Mouse (Mus musculus) fat pad, adult 2 months (tissue): ENCODE measurements around the gene Ajap1.

Experiments used
- DNase-seq: peaks from one replicate; pipeline ENCODE4 v3.0.0-alpha.2; 2011; ENCODE audit warnings: low read depth, low spot score; ENCODE audit errors: extremely low read depth

Gene Ajap1

DNA sequence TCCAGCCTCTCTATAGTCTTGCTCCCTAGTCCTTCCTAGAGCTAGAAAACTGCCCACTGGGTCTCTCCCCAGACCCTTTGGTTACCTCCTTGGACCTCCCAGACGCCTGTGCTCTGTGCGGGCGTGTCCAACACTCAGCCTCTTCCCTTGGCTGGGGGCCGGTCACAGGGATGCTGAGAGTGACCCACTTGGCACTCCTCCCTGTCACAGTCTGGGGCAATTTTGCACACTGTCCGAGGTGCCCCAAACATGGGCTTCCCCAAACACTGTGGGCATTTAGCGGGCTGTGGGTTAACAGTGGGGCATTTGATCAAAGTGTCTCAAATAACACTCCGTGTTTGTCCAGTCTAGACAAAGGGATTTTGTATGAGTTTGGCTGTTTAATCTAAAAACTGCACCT lies 29.1 kb downstream of the Ajap1 start:
- DNase-seq, result no peak

DNA sequence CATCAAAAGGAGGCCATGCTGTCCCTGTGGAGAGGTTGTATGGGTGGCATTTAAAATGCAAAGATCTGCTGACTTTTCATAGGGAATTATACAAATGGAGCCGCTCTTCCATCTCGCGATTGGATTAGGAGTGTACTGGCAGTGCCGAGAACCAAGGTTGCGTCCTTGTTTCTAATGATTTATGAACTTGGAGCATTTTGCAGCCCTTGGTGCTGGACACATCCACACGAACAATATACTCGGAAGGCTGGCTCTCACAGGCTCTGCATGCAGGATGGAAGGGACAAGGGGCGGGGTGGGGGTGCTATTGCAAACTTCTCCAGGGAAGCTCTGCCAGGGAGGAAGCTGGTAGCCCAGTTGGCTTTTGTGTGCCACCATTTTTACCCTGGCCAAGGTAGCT lies 31.1 kb downstream of the Ajap1 start:
- DNase-seq, result no peak

DNA sequence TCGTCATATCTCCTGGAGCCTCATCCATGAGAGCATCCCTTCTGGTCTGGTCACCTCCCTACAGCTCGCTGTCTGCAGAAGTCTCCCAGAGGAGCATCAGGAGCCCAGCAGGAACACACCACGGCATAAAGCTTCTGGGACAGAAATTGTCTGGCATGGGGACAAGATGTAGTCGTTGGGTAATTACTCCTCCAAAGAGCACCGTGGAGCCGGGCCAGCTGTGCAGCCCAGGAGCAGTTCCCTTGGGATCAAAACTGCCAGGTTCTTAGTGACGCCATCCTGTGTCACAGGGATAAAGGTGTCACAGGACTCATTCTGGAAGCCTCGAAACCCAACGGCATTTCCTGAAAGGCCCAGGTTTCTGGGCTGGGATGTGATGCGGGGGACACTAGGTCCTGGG lies 40.1 kb downstream of the Ajap1 start:
- no peak for DNase-seq

DNA sequence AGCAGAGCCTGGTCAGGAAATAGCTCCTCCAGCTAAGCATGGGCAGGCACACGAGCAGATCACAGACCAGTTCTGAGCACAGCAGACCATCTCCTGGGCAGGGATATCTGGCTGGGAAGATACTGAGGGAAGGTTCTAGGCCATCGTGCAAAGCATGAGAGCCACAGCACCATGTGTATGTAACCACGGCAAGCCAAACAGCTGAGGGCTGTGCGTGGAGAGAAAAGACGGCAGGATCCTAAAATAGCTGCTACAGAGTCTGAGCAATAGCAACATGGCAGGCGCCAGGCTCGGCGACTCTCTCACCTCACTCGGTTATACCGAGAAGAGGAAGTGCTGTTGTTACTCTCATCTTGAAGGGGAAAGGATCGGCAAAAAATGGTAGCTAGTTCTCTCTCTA lies 42.7 kb downstream of the Ajap1 start:
- DNase-seq, result no peak

DNA sequence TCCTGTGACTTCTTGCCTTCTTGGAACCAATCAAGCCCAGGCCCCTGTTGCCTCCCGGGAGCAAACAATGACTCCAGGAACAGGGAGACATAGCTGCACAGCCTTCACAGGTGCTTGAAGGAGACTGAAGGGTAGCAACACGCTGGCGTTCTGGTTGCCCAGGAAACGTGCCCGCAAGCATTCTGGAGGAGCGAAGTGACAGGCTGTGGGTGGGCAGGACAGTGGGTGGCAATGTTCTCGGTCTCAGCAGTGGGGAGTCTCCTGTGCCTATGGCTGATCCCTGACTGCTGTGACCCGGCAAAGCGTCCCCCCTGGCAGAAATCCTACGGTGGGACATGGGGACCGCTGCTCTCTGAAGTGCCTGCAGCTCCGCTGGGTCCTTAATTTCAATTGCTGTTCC lies 43.6 kb downstream of the Ajap1 start:
- DNase-seq, result no peak

DNA sequence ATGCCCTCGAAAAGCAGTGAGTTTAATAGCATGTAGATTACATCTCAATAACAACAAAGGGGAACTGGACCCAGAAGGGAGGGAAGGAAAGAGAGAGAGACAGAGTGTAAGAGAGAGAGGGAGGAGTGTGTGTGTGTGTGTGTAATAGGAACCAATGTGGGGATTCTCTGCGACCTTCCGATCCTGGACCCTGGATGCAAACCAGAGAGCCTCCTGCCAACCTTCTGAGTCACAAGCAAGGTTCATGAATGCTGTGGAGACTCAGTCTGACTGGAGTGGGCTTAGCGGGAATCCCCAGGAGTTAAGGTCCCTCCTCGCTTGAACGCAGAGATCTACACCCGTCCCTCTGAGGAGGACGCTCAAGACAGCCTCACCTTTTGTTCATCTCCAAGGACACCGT lies 45.4 kb downstream of the Ajap1 start:
- DNase-seq, result no peak

DNA sequence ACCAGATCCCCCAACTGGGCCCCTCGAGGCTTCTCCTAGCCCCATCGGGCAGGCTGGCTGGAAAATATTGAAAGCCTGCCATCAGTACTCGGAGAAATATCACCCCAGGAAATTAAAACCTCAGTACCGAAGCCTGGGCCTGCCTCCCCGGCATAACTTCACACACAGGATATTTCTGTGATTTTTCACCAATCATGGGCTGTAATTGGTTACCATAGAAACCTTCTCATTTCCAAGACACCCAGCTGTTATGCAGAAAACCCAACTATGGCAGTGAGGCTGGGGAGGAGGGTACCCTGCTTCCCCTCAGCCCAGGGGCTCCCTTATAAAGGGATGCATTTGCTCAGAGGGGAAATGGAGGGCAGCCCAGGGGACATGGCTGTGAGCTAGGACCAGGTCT lies 46.7 kb downstream of the Ajap1 start:
- DNase-seq, result no peak

DNA sequence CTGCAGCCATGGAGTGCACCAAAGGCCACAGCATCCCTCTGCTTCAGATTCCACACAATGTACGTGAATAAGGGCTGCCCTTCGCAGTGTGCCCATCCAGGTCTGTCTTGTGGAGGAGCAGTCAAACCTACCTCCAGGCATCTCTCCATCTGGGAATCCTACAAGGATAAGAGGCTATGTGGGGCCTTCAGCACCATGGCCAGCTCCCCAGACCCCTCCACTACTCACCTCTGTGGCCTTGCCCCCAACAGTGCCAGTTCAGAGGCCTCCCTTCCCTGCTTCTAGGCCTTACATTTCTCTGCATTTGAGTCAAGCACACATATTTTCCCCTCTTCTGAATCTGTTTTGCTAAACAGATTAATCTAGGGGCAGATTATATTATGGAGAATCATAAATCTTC lies 52.6 kb downstream of the Ajap1 start:
- no peak for DNase-seq

DNA sequence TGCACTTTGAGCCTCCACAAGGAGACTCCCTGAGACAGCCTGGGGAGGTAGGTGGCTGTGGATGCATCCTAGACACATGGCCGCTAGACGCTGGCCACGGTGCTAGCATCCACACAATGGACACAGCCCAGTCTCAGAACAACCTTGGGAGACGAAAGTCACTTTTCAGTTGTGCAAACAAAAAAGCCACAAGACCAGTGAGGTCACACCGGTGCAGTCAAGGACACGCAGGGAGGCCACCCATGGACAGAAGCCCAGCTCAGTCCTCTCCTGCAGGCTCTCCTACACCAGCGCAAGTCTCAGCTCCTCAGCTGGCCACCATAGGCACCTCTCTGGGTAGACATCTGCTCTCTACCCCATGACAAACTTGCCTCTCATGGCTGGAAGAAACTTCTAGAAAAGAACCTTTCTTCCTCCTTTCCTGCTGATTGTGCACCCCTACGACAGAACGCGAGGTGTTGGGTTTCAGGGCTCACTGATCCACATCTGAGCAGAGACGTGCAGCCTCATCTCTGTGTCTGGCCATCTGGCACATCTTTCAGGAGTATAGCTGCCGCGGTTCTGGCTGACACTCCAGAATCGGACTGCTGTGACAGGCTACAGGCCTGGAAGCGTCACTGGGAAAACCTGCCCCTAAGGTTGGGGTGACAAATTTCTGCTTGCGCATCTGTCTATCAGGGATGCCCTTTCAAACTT lies 56.5 kb downstream of the Ajap1 start:
- DNase-seq, result no peak

DNA sequence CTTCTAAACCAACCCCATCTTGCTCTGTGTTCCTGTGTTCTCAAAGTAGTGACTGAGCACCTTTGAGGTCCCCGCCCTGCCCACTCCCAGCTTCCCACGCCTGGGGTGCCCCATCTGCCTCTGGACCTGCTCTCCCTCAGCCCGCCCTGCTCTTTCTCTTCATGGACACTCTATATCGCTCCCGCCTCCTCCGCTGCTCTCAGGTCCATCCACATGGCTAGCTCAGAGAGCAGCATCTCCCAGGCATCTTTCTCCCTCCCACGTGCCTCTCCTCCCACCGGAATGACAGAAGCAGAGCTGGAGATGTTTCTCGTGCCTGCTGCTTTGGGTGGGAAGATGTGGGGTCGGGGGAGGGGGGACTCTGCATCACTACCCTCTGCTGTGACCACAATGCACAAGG lies 58.3 kb downstream of the Ajap1 start:
- DNase-seq, result no peak

DNA sequence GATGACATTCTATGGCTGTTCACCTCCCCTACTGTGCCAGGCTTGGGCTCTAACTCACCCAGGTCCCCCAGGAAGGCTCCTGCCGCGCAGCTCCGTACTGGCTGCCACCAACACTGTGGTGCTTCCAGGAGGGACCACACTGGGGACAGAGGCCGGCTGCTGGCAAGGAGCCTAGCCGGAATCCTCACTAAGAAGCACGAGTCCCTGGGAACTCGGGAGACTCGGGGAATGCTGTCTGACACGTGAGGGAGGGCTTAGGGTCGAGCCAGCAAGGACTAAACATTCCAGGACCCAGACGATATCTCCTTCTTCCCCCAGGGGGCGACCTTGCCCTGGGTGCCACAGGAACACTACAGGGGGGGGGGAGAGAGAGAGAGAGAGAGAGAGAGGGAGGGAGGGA lies 64.7 kb downstream of the Ajap1 start:
- no peak for DNase-seq

DNA sequence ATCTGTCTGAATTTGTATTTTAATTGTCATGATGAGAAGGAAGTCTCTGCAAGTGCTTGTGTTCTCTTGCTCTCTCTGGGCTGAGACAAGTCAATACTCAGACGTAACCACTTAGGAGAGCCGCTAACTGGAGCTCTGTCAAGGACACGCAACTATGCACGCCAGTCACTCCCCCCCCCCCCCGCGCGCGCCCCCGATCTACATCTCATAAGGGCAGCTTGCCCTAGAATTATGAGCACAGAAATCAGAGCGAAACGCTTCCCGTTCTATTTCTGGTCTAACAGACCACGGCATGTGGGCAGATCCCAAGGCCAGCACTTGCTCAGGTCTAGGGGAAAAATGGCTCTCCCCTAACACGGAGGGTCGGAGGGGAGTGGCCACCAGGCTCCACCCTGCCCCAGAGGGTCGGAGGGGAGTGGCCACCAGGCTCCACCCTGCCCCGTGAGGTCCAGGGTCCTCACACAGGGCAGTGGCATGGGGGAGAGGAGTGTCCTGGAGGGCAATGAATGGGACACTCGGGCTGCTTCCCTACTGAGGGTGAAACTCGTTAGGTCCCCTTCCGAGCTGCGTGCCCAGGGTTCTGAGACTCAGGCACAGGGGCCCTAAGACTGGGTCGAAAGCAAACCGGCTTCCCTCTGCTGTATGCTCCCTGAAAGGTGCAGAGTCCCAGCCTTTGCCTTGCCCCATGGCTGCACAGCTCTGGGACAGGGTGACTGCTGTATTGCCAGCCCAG lies 65.3 kb downstream of the Ajap1 start:
- no peak for DNase-seq

DNA sequence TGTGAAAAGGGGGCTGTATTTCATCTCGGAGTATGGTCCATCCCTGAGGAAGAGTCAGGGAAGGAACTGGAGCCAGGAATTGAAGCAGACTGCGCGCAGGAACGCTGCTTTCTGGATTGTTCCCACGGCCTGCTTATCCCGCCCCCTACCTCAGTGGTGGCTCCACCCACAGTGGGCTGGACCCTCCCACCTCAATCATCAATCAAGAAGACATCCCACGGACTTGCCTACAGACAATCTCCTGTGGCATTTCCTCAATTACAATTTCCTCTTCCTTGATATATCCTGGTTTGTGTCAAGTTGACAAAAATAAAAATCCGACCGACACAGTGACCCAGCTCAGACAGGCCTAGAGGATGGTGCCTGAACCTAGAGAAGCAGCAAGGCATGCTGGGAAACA lies 66.5 kb downstream of the Ajap1 start:
- no peak for DNase-seq

DNA sequence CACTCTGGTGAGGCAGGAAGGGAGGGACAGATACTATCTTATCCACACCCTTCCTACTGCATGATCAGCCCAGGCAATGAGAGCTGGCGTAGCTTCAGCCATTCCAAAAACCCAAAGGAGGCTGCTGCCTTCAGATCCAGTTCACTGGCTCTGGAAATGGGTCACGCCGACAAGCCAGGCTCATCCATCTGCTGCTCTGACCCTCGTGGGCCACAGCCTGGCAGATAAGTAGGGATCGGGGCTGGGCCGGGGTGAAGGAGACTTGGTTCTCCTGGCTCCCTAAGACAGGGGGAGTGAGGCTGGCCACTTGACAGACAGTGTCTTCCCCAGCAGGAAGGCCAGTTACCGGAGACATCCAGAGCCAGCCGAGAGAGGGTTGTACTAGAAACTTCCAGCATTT lies 84.2 kb downstream of the Ajap1 start:
- DNase-seq, result no peak

DNA sequence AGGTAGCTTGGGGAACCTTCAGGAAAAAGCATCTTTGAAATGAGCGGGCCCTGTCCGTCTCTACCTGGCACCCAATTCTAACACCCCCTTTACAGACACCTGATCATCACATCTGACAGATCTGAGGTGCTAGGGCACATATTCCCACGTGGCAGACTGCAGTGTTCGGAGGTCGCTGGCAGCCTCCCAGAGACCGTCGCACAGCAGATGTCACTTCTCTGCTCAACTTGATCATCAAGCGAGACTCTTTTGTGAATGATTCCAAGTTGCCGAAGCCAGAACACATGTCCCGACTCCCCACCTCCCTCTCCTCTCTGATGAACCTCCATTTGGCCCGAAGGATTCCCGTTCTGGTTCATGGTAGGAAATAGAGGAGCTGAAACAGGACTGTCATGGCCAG lies 95.1 kb downstream of the Ajap1 start:
- no peak for DNase-seq

DNA sequence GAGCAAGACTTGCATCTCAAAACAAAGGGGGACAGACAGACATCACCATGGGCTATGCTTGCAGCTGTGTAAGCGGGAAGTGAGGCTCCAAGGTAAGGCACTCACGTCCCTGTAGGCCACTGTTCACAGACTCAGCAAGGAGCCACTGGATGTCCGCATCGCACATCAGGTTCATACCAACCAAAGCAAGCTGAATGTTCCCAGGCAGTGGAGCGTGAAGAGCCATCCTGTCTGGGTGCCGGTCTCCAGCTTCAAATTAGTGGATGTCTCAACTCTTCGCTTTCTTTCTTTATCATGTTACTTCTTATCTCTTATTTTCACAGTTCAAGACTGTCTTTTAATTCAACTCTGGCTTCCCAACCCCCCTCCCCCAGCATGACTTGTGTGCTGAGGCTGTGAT lies 101.2 kb downstream of the Ajap1 start:
- DNase-seq, result no peak

DNA sequence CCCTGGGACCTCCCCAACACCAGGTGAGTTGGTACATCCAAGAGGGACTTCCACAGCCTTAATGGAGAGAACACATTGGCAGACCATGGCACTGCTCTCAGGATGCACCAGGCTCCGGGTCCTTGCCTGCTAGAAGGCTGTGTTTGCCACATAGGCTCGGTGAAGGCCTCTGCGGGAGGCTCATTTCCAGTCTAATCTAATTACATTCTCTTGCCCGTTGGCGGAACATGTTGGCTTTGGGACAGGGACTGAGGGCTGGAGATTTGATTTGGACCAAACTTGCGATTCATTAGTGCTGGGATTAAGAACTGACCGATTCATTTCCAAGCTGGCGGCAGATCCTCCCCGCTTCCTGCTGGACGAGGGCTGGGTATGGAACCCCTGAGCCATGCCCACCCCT lies 101.7 kb downstream of the Ajap1 start:
- DNase-seq, result no peak

DNA sequence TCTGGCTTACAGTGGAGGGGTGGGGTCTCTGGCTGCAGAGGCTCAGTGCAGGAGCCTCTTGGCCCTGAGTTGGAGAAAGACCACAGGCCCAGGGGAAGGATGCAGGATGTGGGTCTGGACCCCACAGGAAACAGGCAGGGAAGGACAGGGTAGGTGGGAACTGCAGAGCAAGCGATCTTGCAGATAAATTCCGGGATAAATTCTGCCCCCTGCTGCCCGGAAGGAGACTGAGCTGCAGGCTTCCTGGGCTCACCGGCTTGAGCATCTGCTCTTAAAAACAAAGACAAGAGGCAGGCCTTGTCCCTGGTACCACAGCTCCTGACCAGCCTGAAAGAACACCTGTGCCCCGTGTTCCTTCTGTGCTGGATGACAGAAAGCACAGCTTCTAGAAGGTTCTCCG lies 104.6 kb downstream of the Ajap1 start:
- DNase-seq, result no peak

DNA sequence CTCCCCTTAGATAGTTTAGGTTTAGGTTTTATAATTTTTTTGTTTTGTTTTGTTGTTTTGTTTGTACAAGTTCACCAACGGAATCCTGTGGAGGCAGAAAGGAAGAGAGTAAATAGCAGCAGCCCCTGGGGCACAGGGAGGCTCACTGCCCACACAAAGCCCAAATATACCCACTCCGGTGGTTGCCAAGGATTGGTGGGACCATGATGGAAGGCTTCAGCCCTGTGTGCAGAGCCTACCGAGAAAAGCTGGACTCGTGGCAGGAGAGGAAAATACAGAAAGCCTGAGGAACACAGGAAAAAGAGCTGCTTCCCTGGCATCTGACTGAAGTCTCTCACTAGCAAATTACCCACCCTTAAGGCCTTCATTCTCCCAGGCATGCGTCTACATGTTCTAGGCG lies 108.4 kb downstream of the Ajap1 start:
- no peak for DNase-seq

DNA sequence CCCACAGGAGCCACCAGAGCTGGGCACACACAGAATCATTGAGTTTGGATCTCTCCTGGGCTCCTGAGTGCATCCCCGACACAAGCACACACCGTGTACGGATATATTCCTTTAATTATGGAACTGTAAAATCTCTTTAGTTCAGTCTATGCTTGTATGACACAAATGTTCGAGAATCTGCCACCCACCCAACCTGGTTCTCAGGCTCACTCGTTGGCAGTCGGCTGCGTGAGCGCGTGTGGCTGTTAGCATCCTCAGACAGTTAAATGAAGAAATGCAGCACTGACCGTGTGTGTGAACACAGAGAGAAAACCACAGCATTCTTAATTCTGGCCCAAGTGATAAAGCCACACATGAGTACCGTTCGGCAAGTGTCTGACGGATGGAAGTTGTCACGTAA lies 109.5 kb downstream of the Ajap1 start:
- no peak for DNase-seq

DNA sequence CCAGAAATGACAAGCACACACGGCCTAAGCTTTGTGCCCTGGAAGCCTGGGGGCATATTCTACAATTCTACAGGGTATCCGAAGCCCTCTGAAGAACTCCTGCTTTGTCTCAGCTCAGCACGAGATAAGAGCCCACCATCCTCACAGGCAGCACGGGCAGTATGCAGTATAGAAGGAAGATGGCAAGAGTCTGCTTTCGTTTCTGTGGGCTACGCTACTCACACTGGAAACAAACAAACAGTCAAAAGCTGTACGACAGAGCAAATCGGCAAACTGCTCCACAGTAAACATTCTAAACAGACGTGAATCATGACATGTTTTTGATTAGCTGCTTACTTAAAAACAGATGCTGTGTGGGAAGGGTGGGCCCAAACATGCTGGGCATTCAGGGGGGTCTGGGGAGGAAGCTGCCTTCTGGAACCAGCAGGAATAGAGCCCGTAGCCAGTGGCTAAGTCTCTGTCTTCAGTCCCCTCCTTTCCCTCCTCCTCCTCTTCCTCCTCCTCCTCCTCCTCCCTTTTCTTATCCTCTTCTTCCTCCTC lies 113.9 kb downstream of the Ajap1 start:
- DNase-seq, result no peak

DNA sequence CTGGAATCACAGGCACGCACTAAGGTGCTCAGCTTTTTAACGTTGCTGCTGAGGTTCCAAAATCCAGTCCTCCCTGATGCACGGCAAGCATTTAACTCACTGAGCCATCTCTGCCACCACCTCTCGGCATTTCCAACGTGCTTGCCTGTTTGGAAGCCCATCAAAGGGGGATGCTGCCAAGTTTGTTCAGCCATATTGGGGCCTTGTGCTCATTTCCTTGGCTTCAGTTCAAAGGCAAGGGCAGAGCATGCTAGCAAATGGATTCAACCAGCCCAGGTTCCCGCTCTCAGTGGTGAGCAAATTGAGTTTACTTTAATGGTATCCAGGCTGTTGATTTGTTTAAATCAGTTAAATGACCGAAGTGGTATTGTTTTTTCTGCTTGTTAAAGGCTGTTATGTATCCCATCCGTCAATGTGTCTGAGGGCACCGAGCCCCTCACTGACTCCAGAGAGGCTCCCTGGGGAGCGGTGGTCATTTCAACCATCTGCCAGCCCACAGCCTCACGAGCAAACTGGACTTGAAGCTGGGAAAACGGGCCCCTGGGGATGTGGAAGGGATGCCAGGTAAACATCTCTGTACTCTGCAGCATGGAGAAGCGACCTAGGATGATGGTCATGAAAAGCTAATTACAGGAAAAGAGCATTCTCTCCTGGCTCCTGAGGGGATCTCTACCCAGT lies 121.6 kb downstream of the Ajap1 start:
- DNase-seq, result no peak
